Mouse (Mus musculus) frontal cortex, postnatal 14 days (tissue): ENCODE measurements around the gene Edf1.
A peak's percentile ranks its signal among the peaks of the same experiment; 100 is the strongest.

Experiments
- DNase-seq, 2 experiments: peaks; one replicate each; pipeline ENCODE4 v3.0.0; 2022; ENCODE audit warnings: low spot score in 2 of 2

Gene Edf1

GRCm38 (mm10) chr2:25561946-25562345 is 4.3 kb downstream of the Edf1 start:
- DNase-seq: no peak

- no peak for DNase-seq
These were observed 8.1 kb downstream of the Edf1 start for GRCm38 (mm10) chr2:25565741-25566140.

- DNase-seq: no peak
These were observed 8.9 kb downstream of the Edf1 start for GRCm38 (mm10) chr2:25566558-25566957.

DNA sequence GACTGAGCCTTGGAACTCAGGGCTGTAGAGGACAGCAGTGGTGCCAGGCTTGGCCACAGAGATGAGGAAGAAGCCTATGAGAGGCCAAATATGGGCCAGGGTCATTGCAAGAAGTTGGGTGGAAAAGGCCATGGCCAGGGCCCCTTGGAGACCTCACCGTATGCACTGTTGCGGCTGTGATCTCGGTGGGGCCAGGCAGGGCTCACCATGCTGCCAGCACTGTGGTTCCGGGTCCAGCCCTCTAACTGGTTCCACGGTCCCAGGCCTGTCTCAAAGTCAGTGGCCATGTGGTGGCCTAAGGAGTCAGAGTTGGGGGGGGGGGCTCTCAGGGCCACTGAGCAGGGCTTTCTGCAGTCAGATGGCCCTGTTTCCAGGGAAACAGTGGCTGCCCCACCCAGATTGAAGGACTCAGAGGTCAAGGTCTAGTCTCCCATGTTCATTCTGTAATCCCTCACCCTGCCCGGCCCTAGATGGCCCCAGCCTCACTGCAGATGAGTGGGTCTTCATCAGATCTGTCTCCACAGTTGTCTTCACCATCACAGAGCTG is 10.9 kb downstream of the Edf1 start:
- DNase-seq: no peak

GRCm38 (mm10) chr2:25569323-25569722 is 11.7 kb downstream of the Edf1 start:
- no peak for DNase-seq

DNA sequence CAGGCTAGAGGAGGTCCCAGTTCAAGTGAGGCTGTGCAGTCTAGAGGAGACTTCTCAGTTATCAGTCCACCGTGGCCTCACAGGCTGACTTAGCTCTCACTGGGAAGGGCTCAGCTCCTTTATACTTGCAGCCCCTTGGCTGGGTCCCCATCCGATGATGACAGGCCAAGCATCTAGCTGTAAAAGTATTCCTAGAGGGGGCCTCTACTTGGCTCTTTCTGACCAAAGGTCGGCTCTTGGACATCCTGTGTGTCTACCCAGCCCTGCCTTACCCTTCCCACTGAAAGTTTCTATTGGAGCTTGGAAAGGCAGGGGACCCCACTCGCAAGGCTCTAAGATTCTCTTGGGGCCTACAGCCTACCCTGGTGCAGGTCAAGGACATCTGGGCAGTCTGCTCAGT is 13.6 kb downstream of the Edf1 start:
- no peak for DNase-seq

- DNase-seq: no peak
These were observed 15.4 kb downstream of the Edf1 start for GRCm38 (mm10) chr2:25573068-25573467.

GRCm38 (mm10) chr2:25574136-25574535 is 16.5 kb downstream of the Edf1 start:
- peak in 1 of 2 experiments; percentile 44 for DNase-seq

- DNase-seq: peak; percentile 95 to 97
These were observed 17.2 kb downstream of the Edf1 start, which contains the start of the genes Mamdc4 and Phpt1 for GRCm38 (mm10) chr2:25574579-25575431. Gene Mamdc4 (minus strand): TSS chr2:25574845. Gene Phpt1 (minus strand): TSS chr2:25575224.

GRCm38 (mm10) chr2:25575432-25576027 is 17.9 kb downstream of the Edf1 start:
- DNase-seq: no peak

GRCm38 (mm10) chr2:25576028-25576850 is 18.6 kb downstream of the Edf1 start:
- no peak for DNase-seq

- peak in 1 of 2 experiments; percentile 19 for DNase-seq
These were observed 19.6 kb downstream of the Edf1 start for GRCm38 (mm10) chr2:25576965-25577891.

- DNase-seq: no peak
These were observed 20.5 kb downstream of the Edf1 start for GRCm38 (mm10) chr2:25577951-25578795.

- DNase-seq: no peak
These were observed 21.4 kb downstream of the Edf1 start for GRCm38 (mm10) chr2:25578796-25579736.

GRCm38 (mm10) chr2:25579737-25580460 is 22.3 kb downstream of the Edf1 start:
- DNase-seq: peak in 1 of 2 experiments; percentile 48

GRCm38 (mm10) chr2:25580621-25581101 is 23.0 kb downstream of the Edf1 start:
- DNase-seq: peak in 1 of 2 experiments; percentile 36

DNA sequence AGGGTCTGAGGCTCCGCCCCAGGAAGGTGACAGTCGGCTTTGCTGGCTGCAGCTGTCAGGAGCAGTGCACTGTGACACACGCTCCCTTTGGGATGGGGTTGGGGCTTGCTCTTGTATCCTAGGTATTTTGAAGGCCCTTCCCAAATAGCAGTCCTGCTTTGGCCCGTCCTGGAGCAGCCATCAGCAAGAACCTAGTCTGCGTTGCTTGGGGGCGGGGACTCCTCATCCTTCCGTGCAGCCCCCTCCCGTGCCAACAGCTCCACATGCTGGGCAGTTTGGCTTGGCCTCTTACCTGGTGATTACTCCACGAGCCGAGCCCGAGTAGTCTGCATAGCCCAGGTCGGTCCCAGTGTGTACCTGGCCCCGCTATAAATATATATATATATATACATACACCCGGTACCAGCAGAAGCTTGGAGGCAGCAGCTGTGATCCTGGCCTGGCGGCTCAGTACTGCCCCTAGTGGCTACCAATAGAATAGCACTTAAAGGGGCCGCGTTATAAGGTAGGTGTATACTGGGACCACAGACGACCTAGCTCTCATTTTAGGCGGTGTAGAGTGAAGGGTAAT is 23.7 kb downstream of the Edf1 start, which contains the start of gene Ajm1:
Gene Ajm1, minus strand, starts transcription at position 464 of the 571 bp plus-strand sequence.
- DNase-seq: peak; percentile 70 to 77
